Comparison of ENCODE assay signal across 17 mouse cellular contexts in genomic region chr3:115064901-115065300, GRCm38 (mm10).
"Had no signal": no experiment of that assay in that cellular context is flagged by ENCODE, and none has a peak within 500 bp of the region (broad histone marks: within the 10 kb centered on the region; RNA-seq: fewer than 3 reads in every experiment).

No protein-coding gene starts in this region.

- H3K4me3 ChIP-seq: limb, embryonic 12.5 days; liver, embryonic 13.5 days; lung, embryonic 15.5 days; megakaryocyte, embryonic 14.5 days; midbrain, embryonic 12.5 days; neural tube, embryonic 13.5 days; stomach, embryonic 15.5 days had no signal

- H3K27me3 ChIP-seq: limb, embryonic 12.5 days; liver, embryonic 13.5 days; lung, embryonic 15.5 days; megakaryocyte, embryonic 14.5 days; midbrain, embryonic 12.5 days; neural tube, embryonic 13.5 days; stomach, embryonic 15.5 days had no signal

- H3K9ac ChIP-seq: limb, embryonic 12.5 days; liver, embryonic 13.5 days; liver, postnatal 0 days; lung, embryonic 15.5 days; midbrain, embryonic 12.5 days; neural tube, embryonic 13.5 days; stomach, embryonic 15.5 days had no signal

- ATAC-seq: liver, postnatal 0 days; midbrain, embryonic 16.5 days had no signal

- H3K9me3 ChIP-seq: limb, embryonic 12.5 days; liver, embryonic 13.5 days; lung, embryonic 15.5 days; megakaryocyte, embryonic 14.5 days; midbrain, embryonic 12.5 days; neural tube, embryonic 13.5 days; stomach, embryonic 15.5 days had no signal

- H3K4me1 ChIP-seq: limb, embryonic 12.5 days; liver, embryonic 13.5 days; lung, embryonic 15.5 days; megakaryocyte, embryonic 14.5 days; midbrain, embryonic 12.5 days; neural tube, embryonic 13.5 days; stomach, embryonic 15.5 days had no signal

- DNase-seq: kidney, adult 9 months; kidney, postnatal 10 days; liver; liver, embryonic 13.5 days; liver, postnatal 0 days; lung, postnatal 14 days; right cerebral cortex, postnatal 14 days; thymus, adult 2 months; thymus, postnatal 25 days had no signal

- H3K36me3 ChIP-seq: limb, embryonic 12.5 days; liver, embryonic 13.5 days; lung, embryonic 15.5 days; midbrain, embryonic 12.5 days; neural tube, embryonic 13.5 days; stomach, embryonic 15.5 days had no signal

- H3K27ac ChIP-seq: limb, embryonic 12.5 days; liver, embryonic 13.5 days; lung, embryonic 15.5 days; macrophage; midbrain, embryonic 12.5 days; neural tube, embryonic 13.5 days; stomach, embryonic 15.5 days had no signal

- H3K4me2 ChIP-seq: limb, embryonic 12.5 days; liver, embryonic 13.5 days; lung, embryonic 15.5 days; midbrain, embryonic 12.5 days; neural tube, embryonic 13.5 days; stomach, embryonic 15.5 days had no signal
